Mouse (Mus musculus): Measurements from ENCODE around the gene Mpo. TPM values are rescaled to one million over a fixed set of nuclear protein-coding genes. Genes with fewer than 3 reads are reported as not detected.

Mpo gene
- polyA plus RNA-seq, 1 experiment from 2014 or later: not detected

DNA sequence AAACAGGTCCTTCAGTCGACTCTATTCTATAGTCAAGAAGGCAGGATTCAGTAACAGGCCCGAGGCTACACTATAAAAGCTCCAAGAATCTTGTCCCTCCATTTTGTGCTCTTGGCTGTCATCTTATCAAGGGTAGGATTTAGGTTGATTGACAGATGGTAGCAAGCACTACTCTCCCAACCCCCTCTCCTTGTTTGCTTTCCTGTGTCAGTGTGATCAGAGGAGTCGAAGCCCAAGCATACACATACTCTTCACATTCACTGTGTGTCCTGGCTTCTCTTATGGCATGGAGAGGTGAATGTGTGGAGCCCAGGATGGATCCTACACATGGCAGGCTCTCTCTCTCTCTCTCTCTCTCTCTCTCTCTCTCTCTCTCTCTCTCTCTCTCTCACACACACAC is 42.9 kb upstream of the Mpo start:
- in situ Hi-C loops (cut with MboI; ENCODE audit: low pct_unique_long_range_greater_than_20kb): no loop called here
- no peak for DNase-seq (ENCODE audit: low read depth, low spot score)
- ChIA-PET POLR2A (interaction anchor here (0.5 to 1.7 kb wide), 2 partner anchors 10 to 324 kb away, joined by 4 to 7 read pairs; no protein-coding TSS in a partner anchor), CTCF (interaction anchor here (1.1 kb wide), 1 partner anchor 36 kb away, joined by 3 read pairs; no protein-coding TSS in a partner anchor)
- no peak for TF ChIP-seq CTCF (IDR thresholded peaks at IDR 0.05)
- ATAC-seq: no peak
- H3K27me3 ChIP-seq: no peaks in the 10 kb centered on the region

DNA sequence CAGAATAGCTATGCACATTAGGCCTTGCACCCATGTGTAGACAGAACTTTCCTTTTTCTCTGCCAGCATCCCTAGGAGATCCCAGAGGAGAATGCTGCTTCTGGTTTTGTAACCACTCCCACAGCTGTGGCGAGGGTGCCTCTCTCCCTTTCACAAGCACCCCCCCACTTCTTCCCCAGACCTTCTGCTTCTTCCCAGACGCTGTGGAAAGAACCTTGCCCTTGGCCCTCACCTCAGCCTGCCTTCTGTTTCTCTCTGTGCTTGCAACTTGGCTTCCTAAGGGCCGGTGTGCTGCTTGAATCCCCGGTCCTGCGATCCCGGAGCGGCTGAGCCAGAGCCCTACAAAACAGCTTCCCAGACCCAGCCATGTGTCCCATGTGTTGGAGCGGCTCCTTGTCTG is 42.4 kb upstream of the Mpo start:
- no peak for TF ChIP-seq CTCF (IDR thresholded peaks at IDR 0.05)
- no peak for ATAC-seq
- CTCF ChIA-PET: no interaction called here
- DNase-seq (ENCODE audit: low read depth, low spot score): no peak
- no peaks in the 10 kb centered on the region for H3K27me3 ChIP-seq
- in situ Hi-C loops (cut with MboI; ENCODE audit: low pct_unique_long_range_greater_than_20kb): no loop called here
- POLR2A ChIA-PET: interaction anchor here (1.7 kb wide), 1 partner anchor 10 kb away, joined by 4 read pairs; no protein-coding TSS in a partner anchor

DNA sequence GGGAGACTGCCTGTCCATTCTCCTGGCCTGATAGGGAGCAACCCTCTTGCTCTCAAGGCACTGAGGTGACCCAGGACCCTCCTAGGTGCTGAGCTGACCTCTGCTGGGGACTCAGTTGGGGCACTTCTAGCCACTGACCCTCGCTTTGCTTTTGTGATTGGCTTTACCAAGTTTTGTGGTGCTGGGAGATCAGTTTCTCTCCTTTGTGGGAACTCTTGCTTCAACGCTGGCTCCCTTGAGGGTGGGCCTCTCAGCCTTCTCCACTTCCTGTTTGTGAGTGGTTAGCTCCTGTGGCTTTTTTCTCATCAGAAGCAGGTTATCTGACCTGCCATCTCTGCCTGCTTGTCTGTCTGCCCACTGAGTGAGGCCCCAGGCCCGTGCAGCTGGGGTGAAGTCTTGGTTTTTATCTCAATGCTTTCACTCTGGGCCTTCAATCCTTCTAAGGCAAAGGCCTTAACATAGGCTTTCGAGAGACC is 41.9 kb upstream of the Mpo start:
- DNase-seq (ENCODE audit: low read depth, low spot score) (no peak), ATAC-seq (no peak)
- ChIA-PET CTCF (no interaction called here), POLR2A (interaction anchor here (1.7 kb wide), 1 partner anchor 11 kb away, joined by 4 read pairs; no protein-coding TSS in a partner anchor)
- no peak for TF ChIP-seq CTCF (IDR thresholded peaks at IDR 0.05)
- in situ Hi-C loops (cut with MboI; ENCODE audit: low pct_unique_long_range_greater_than_20kb): no loop called here
- no peaks in the 10 kb centered on the region for H3K27me3 ChIP-seq

DNA sequence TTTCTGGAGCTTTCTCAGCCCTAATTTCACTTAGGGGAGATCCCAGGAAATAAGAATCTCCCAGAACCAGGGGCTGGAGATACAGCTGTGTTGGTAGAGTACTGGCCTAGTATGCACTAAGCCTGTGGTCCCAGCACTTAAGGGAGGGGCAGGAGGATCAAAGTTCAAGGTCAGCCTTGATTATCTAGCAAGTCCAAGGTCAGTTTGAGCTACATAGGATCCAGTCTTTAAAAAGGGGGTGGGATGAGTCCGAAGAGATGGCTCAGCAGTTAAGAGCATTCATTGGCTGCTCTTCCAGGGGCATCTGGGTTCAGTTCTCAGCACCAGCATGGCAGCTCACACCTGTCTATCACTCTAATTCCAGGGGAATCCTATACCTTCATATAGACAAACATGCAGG is 41.1 kb upstream of the Mpo start:
- ChIA-PET POLR2A (no interaction called here), CTCF (no interaction called here)
- H3K27me3 ChIP-seq: no peaks in the 10 kb centered on the region
- no peak for ATAC-seq
- no peak for DNase-seq (ENCODE audit: low read depth, low spot score)
- no peak for TF ChIP-seq CTCF (IDR thresholded peaks at IDR 0.05)
- in situ Hi-C loops (cut with MboI; ENCODE audit: low pct_unique_long_range_greater_than_20kb): no loop called here

DNA sequence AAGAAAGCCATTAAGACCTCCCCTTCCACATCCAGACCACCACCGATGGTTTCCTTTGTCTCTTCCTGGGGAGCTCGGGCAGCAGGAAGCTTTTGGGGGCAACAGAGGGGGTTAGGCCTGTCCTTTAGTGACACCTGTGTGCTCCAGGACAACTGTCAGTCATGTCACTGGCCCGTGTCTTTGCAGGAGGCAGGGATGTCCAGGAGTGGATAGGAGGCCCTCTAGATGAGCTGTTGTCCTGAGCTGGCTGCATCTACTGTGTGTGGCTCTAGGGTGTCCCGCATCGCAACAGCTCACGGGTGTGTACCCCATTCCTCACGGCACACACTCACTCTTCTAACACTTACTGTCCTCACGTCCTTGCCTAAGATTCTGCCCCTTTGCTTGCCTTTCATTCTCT is 40.1 kb upstream of the Mpo start:
- TF ChIP-seq CTCF (IDR thresholded peaks at IDR 0.05): no peak
- CTCF ChIA-PET: interaction anchor here (1.1 kb wide), 1 partner anchor 91 kb away, joined by 3 read pairs; the partner anchor contains the start of gene Rnf43
- ATAC-seq (no peak), DNase-seq (ENCODE audit: low read depth, low spot score) (no peak)
- POLR2A ChIA-PET: no interaction called here
- in situ Hi-C loops (cut with MboI; ENCODE audit: low pct_unique_long_range_greater_than_20kb): no loop called here
- H3K27me3 ChIP-seq: no peaks in the 10 kb centered on the region

DNA sequence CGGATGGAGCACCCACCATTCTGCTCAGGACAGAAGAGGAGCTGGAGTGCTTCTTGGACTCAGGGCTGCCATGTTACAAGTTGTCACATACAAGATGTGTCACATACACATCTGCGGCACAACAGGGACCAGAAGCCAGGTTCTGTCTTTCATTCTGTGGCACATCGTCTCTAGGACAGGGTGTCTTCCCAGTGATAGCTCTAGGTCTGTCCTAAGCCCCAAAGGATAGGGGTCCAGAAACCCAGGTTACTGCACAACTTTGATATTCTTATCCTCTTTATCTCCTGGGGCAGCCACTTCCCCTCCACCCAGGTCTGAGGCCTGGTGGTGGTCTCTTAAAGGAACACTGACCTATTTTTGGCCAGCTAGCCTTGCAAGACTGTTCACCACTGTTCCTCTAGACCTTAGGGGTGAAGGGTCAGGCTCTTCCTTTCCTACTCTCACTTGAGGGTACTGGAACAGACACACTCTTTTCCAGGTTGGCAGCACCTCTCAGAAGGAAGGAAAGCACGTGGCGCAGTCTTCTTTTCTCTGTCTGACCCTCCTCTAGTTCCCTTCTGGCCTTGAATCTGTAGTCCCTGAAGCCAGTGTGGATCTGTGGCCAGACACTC is 39.4 kb upstream of the Mpo start:
- in situ Hi-C loops (cut with MboI; ENCODE audit: low pct_unique_long_range_greater_than_20kb): no loop called here
- ChIA-PET POLR2A (no interaction called here), CTCF (interaction anchor here (1.1 kb wide), 1 partner anchor 92 kb away, joined by 3 read pairs; the partner anchor contains the start of gene Rnf43)

DNA sequence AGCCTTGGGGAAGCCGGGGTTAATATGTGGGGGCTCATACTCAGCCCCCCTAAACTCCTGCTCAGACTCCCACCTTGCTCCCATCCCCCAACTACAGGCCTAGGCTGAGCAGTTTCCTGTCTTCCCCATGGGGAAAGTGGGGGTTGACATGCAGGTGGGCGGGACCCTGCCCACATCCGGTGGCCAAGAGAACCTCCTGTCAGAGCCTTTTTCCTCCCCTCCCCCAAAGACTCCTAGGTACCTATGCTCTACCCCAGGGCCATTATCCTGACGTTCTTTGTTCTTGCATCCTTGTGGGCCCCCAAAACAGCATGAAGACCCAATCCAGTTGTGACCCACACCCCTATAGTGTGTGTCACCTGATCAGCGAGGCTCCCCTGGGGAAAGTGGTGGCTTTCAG is 38.8 kb upstream of the Mpo start:
- POLR2A ChIA-PET: no interaction called here
- no peaks in the 10 kb centered on the region for H3K27me3 ChIP-seq
- CTCF ChIA-PET: no interaction called here
- no peak for ATAC-seq
- in situ Hi-C loops (cut with MboI; ENCODE audit: low pct_unique_long_range_greater_than_20kb): no loop called here
- TF ChIP-seq CTCF (IDR thresholded peaks at IDR 0.05): no peak
- no peak for DNase-seq (ENCODE audit: low read depth, low spot score)

More for the DNA sequence above, 39.4 kb upstream of the Mpo start:
- H3K27me3 ChIP-seq: no peaks in the 10 kb centered on the region
- ATAC-seq: no peak
- TF ChIP-seq CTCF (IDR thresholded peaks at IDR 0.05): no peak
- DNase-seq (ENCODE audit: low read depth, low spot score): no peak

DNA sequence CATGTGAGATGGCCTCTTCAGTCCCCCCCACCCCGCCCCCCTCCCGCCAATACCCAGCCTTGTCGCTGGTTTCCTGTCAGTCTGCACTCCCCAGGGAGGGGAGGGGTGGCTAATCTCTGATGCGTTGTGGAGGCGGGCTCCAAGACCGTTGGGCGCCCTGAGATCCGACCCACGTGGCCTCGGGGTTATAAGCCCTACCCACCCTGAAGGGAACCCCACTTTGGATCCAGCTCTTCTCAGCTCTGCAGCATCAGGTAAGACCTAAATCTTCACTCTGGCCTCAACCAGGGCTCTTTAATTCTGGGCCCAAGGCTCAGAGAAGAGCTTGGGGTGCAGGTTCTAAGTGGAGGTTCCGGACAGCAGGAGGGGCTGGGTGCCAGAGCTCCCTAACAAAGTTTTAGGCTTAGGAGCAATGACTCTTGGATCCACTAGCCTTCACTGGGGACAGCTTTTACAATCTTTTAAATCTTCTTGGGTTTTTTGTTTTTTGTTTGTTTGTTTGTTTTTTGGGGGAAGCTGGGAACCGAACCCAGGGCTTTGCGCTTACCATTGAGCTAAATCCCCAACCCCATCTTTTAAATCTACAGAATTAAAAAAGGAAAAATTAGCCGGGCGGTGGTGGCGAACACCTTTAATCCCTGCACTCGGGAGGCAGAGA is 37.9 kb upstream of the Mpo start:
- in situ Hi-C loops (cut with MboI; ENCODE audit: low pct_unique_long_range_greater_than_20kb): no loop called here
- CTCF ChIA-PET: no interaction called here
- no peaks in the 10 kb centered on the region for H3K27me3 ChIP-seq
- TF ChIP-seq CTCF (IDR thresholded peaks at IDR 0.05): no peak
- POLR2A ChIA-PET: no interaction called here
- ATAC-seq (no peak), DNase-seq (ENCODE audit: low read depth, low spot score) (no peak)

DNA sequence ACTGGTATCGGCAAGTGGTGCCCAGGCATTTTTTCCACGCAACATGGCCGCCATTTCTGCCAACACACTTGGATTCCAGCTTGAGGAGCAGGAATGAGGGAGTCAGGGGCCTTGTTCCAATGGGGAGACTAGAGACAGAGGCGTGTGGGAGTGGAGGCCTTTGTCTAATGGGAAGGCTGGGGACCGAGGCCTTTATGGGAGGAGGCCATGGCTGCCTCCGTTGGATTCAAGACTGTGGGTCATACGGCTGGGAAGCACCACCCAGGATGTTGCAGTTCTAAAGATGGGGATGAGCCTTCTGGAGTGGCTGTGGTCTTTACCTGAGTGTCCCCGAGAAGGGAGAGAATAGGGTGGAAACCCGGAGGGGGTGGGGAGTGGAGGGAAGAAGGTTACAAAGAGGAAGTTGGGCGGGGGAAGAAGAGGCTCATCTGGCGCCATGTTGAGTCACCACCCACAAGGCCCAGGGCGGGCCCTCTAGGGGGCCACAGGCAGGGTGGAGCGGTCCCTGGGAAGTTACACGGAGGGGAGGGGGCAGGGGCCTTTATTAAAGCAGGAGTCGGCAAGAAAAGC is 37.0 kb upstream of the Mpo start:
- POLR2A ChIA-PET: no interaction called here
- ATAC-seq: no peak

DNA sequence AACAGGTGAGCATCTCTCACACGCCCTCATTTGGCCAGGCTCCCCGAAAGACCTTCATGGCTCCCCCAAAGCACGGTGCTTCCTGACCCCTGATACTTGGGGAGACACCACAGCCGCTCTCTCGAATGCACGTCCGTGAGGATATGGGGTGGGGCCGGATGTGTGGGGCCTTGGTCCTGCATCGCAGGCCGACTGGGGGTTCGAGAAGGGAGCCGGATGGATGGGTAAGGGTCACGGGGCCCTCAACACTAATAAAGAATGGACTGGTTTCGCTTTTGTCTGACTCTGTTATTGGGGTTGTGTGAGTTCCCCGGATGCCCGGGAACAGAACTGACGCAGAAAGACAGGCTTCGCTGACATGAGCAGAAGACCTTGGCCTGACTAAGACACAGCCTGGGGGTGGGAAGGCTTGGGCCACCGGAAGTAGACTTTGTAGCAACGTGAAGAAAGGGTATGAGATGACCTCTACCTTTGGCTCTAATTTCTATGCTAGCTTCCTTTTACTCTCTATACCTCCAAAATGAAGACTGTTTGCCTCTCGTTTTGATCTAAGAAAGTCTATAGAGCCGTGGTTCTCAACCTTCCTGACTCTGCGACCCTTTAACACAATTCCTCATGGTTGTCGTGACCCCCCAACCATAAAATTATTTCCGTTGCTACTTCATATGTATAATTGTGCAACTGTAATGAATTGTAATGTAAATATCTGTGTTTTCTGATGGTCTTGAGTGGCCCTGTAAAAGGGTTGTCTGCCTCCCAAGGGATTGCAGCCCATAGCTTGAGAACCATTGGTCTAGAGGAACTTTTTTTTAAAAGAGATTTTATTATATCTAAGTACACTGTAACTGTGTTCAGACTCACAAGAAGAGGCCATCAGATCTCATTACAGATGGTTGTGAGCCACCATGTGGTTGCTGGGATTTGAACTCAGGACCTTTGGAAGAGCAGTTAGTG is 36.1 kb upstream of the Mpo start:
- H3K27me3 ChIP-seq: peaks cover 6% of the 10 kb centered on the region
- TF ChIP-seq CTCF (IDR thresholded peaks at IDR 0.05): no peak
- no peak for DNase-seq (ENCODE audit: low read depth, low spot score)
- ChIA-PET POLR2A (no interaction called here), CTCF (no interaction called here)
- in situ Hi-C loops (cut with MboI; ENCODE audit: low pct_unique_long_range_greater_than_20kb): no loop called here
- no peak for ATAC-seq

More for the DNA sequence above, 37.0 kb upstream of the Mpo start:
- CTCF ChIA-PET: no interaction called here
- DNase-seq (ENCODE audit: low read depth, low spot score): no peak
- no peak for TF ChIP-seq CTCF (IDR thresholded peaks at IDR 0.05)
- H3K27me3 ChIP-seq: peaks cover 3% of the 10 kb centered on the region
- in situ Hi-C loops (cut with MboI; ENCODE audit: low pct_unique_long_range_greater_than_20kb): no loop called here

All from Patski (cell line).